Mouse (Mus musculus): ENCODE measurements at regions not wholly inside any gene's neighbourhood (a gene's known extent, or its start where the extent isn't known, plus 50 kb on each side); places are given as distances from the start of the nearest gene placed in this dataset.

- H3K9me3 ChIP-seq (ENCODE audit: control insufficient read depth, low read length), result no peaks in the 10 kb centered on the region
- no peaks in the 10 kb centered on the region for H3K27me3 ChIP-seq (ENCODE audit: control insufficient read depth, insufficient read depth, low read length)
- no peak for TF ChIP-seq EP300 (IDR thresholded peaks at IDR 0.05; ENCODE audit: low read depth)
- TF ChIP-seq CTCF (IDR thresholded peaks at IDR 0.05; ENCODE audit: low read depth), result no peak
- 58% methylated on average over 4 of the region's 4 CpGs for WGBS (ENCODE audit: insufficient replicate concordance)
- no peaks in the 10 kb centered on the region for H3K4me1 ChIP-seq (replicated peaks; ENCODE audit: control insufficient read depth in 2 of 2, insufficient read depth in 2 of 2, low read length in 1 of 2)
- H3K27ac ChIP-seq, result no peak overlapping the region
- H3K4me3 ChIP-seq (ENCODE audit: insufficient read depth in 1 of 2, low read depth in 2 of 2, low read length in 2 of 2), result no peak overlapping the region
- H3K9ac ChIP-seq (replicated peaks), result no peak overlapping the region
- ATAC-seq (ENCODE audit: insufficient read depth) (no peak), DNase-seq (ENCODE audit: low read depth in 3 of 3, low spot score in 3 of 3) (no peak)
- H3K4me2 ChIP-seq (ENCODE audit: low read depth), result no peak overlapping the region
- H3K36me3 ChIP-seq (replicated peaks; ENCODE audit: control insufficient read depth, insufficient read depth, low read depth), result no peaks in the 10 kb centered on the region
These were observed 182.3 kb downstream of the Irs2 start for GRCm38 (mm10) chr8:10825981-10826380.

DNA sequence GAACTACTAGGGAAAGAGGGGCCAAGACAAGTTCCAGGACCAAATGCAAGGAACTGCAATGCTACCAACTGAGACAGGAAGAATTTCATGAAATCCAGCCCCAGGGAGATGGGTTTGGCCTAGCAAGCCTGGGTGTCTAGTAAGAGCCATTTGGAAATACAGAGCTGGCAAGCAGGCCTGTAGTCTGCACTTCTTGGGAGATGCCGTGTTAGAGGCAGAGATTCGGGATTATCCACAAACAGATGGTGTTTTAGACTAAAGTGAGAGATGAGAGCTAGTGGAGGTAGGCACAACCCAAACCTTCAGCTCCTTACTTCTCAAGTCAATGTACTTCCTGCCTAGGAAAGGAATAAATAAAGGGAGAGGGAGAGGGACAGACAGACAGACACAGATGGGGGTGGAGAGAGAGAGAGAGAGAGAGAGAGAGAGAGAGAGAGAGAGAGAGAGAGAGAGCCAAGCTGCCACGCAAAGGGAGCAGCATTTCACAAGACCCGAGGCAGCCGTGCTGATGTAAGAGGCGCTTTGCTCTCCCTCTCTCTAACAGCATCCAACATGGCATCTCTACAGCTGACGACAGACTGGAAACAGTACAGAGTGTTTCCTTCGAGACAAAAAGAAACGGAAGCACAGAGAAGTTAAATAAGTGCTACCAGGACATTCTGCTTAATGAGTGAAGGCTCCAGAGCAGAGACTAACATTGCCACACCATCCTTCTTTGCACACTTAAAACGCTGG, 182.9 kb downstream of the Irs2 start:
- Histone ChIP-seq H3K27me3 (ENCODE audit: control insufficient read depth, insufficient read depth, low read length) (no peaks in the 10 kb centered on the region), H3K9ac (replicated peaks) (no peak overlapping the region), H3K9me3 (ENCODE audit: control insufficient read depth, low read length) (no peaks in the 10 kb centered on the region), H3K4me3 (ENCODE audit: insufficient read depth in 1 of 2, low read depth in 2 of 2, low read length in 2 of 2) (no peak overlapping the region), H3K27ac (no peak overlapping the region), H3K4me1 (replicated peaks; ENCODE audit: control insufficient read depth in 2 of 2, insufficient read depth in 2 of 2, low read length in 1 of 2) (no peaks in the 10 kb centered on the region), H3K36me3 (replicated peaks; ENCODE audit: control insufficient read depth, insufficient read depth, low read depth) (no peaks in the 10 kb centered on the region), H3K4me2 (ENCODE audit: low read depth) (no peak overlapping the region)
- no peak for TF ChIP-seq CTCF (IDR thresholded peaks at IDR 0.05; ENCODE audit: low read depth)
- TF ChIP-seq EP300 (IDR thresholded peaks at IDR 0.05; ENCODE audit: low read depth), result no peak
- ATAC-seq (ENCODE audit: insufficient read depth), result no peak
- WGBS (ENCODE audit: insufficient replicate concordance), result 59% methylated on average over 10 of the region's 10 CpGs
- DNase-seq (ENCODE audit: low read depth in 3 of 3, low spot score in 3 of 3), result no peak

- no peak for TF ChIP-seq EP300 (IDR thresholded peaks at IDR 0.05; ENCODE audit: low read depth)
- TF ChIP-seq CTCF (IDR thresholded peaks at IDR 0.05; ENCODE audit: low read depth), result no peak
- Histone ChIP-seq H3K36me3 (replicated peaks; ENCODE audit: control insufficient read depth, insufficient read depth, low read depth) (no peaks in the 10 kb centered on the region), H3K4me2 (ENCODE audit: low read depth) (no peak overlapping the region), H3K4me3 (ENCODE audit: insufficient read depth in 1 of 2, low read depth in 2 of 2, low read length in 2 of 2) (no peak overlapping the region), H3K27ac (no peak overlapping the region), H3K9ac (replicated peaks) (no peak overlapping the region), H3K9me3 (ENCODE audit: control insufficient read depth, low read length) (no peaks in the 10 kb centered on the region), H3K4me1 (replicated peaks; ENCODE audit: control insufficient read depth in 2 of 2, insufficient read depth in 2 of 2, low read length in 1 of 2) (no peaks in the 10 kb centered on the region), H3K27me3 (ENCODE audit: control insufficient read depth, insufficient read depth, low read length) (no peaks in the 10 kb centered on the region)
- 58% methylated on average over 2 of the region's 2 CpGs for WGBS (ENCODE audit: insufficient replicate concordance)
- DNase-seq (ENCODE audit: low read depth in 3 of 3, low spot score in 3 of 3) (no peak), ATAC-seq (ENCODE audit: insufficient read depth) (no peak)
These were observed 186.4 kb downstream of the Irs2 start for GRCm38 (mm10) chr8:10821901-10822300.

- TF ChIP-seq CTCF (IDR thresholded peaks at IDR 0.05; ENCODE audit: low read depth) (no peak), EP300 (IDR thresholded peaks at IDR 0.05; ENCODE audit: low read depth) (no peak)
- Histone ChIP-seq H3K27me3 (ENCODE audit: control insufficient read depth, insufficient read depth, low read length) (no peaks in the 10 kb centered on the region), H3K27ac (no peak overlapping the region), H3K9ac (replicated peaks) (no peak overlapping the region), H3K4me2 (ENCODE audit: low read depth) (no peak overlapping the region), H3K36me3 (replicated peaks; ENCODE audit: control insufficient read depth, insufficient read depth, low read depth) (no peaks in the 10 kb centered on the region), H3K9me3 (ENCODE audit: control insufficient read depth, low read length) (no peaks in the 10 kb centered on the region), H3K4me3 (ENCODE audit: insufficient read depth in 1 of 2, low read depth in 2 of 2, low read length in 2 of 2) (no peak overlapping the region), H3K4me1 (replicated peaks; ENCODE audit: control insufficient read depth in 2 of 2, insufficient read depth in 2 of 2, low read length in 1 of 2) (no peaks in the 10 kb centered on the region)
- DNase-seq (ENCODE audit: low read depth in 3 of 3, low spot score in 3 of 3), result no peak
- 70% methylated on average over 7 of the region's 7 CpGs for WGBS (ENCODE audit: insufficient replicate concordance)
- no peak for ATAC-seq (ENCODE audit: insufficient read depth)
These were observed 193.8 kb downstream of the Irs2 start for GRCm38 (mm10) chr8:10814499-10814898.

GRCm38 (mm10) chr8:10812060-10812670, 196.1 kb downstream of the Irs2 start:
- Histone ChIP-seq H3K9me3 (ENCODE audit: control insufficient read depth, low read length) (no peaks in the 10 kb centered on the region), H3K9ac (replicated peaks) (no peak overlapping the region), H3K27me3 (ENCODE audit: control insufficient read depth, insufficient read depth, low read length) (no peaks in the 10 kb centered on the region), H3K4me1 (replicated peaks; ENCODE audit: control insufficient read depth in 2 of 2, insufficient read depth in 2 of 2, low read length in 1 of 2) (no peaks in the 10 kb centered on the region), H3K4me3 (ENCODE audit: insufficient read depth in 1 of 2, low read depth in 2 of 2, low read length in 2 of 2) (no peak overlapping the region), H3K27ac (no peak overlapping the region), H3K36me3 (replicated peaks; ENCODE audit: control insufficient read depth, insufficient read depth, low read depth) (no peaks in the 10 kb centered on the region), H3K4me2 (ENCODE audit: low read depth) (no peak overlapping the region)
- no peak for DNase-seq (ENCODE audit: low read depth in 3 of 3, low spot score in 3 of 3)
- 65% methylated on average over 10 of the region's 10 CpGs for WGBS (ENCODE audit: insufficient replicate concordance)
- ATAC-seq (ENCODE audit: insufficient read depth), result no peak
- TF ChIP-seq EP300 (IDR thresholded peaks at IDR 0.05; ENCODE audit: low read depth) (no peak), CTCF (IDR thresholded peaks at IDR 0.05; ENCODE audit: low read depth) (no peak)
